Mouse (Mus musculus) spleen, embryonic (tissue): ENCODE data around the gene Ncam1.

Source experiments
- CTCF ChIA-PET: fragments of 350-600 bp; sonication (Branson Sonifier 250); formaldehyde crosslinking; loops from one replicate; lab custom pipeline; 2022; lab: Charles Lee

Ncam1 gene

GRCm38 (mm10) chr9:49507829-49508585 is 290.7 kb downstream of the Ncam1 start:
- CTCF ChIA-PET: no interaction called here

DNA sequence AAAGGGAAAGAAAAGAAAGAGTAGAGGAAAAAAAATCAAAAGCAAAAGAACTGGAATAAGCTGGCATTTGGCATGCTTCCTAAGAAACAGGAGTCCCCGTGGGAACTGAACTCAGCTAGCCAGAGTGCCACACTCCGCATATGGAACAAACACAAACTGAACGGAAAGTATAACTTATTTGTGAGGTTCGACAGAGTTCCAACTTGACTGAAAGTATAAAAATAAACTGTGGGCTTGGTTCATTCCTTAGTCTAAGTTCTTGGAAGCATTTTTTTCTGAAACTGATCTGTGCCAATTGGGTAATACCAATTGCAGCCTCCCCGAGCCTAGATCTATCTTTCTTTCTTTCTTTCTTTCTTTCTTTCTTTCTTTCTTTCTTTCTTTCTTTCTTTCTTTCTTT is 294.1 kb downstream of the Ncam1 start:
- CTCF ChIA-PET: no interaction called here

GRCm38 (mm10) chr9:49502245-49502644 is 296.5 kb downstream of the Ncam1 start:
- CTCF ChIA-PET: no interaction called here

- CTCF ChIA-PET: no interaction called here
These were observed 298.8 kb downstream of the Ncam1 start for GRCm38 (mm10) chr9:49499878-49500277.

GRCm38 (mm10) chr9:49493979-49494649 is 304.6 kb downstream of the Ncam1 start:
- CTCF ChIA-PET: no interaction called here

DNA sequence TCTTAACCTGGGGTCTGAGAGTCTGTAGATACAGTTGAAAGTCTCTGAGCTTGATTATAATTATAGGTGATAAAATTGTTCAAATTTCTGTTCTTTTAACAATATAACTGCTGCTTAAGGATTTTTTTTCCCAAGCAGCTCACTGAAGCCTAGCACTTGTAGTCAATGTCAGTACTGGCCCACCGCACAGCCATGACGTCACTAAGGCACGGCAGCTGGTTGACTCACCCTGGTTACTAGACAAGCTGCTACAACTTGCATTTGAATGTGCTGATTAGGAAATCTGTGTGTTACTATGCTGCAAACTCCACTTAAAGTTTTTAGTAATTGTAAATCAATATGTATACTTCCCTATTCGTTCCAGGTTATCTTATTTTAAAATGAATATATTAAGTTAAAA is 308.1 kb downstream of the Ncam1 start:
- CTCF ChIA-PET: interaction anchor here (0.7 kb wide), 1 partner anchor 264 kb away, joined by 3 read pairs; no protein-coding TSS in a partner anchor

DNA sequence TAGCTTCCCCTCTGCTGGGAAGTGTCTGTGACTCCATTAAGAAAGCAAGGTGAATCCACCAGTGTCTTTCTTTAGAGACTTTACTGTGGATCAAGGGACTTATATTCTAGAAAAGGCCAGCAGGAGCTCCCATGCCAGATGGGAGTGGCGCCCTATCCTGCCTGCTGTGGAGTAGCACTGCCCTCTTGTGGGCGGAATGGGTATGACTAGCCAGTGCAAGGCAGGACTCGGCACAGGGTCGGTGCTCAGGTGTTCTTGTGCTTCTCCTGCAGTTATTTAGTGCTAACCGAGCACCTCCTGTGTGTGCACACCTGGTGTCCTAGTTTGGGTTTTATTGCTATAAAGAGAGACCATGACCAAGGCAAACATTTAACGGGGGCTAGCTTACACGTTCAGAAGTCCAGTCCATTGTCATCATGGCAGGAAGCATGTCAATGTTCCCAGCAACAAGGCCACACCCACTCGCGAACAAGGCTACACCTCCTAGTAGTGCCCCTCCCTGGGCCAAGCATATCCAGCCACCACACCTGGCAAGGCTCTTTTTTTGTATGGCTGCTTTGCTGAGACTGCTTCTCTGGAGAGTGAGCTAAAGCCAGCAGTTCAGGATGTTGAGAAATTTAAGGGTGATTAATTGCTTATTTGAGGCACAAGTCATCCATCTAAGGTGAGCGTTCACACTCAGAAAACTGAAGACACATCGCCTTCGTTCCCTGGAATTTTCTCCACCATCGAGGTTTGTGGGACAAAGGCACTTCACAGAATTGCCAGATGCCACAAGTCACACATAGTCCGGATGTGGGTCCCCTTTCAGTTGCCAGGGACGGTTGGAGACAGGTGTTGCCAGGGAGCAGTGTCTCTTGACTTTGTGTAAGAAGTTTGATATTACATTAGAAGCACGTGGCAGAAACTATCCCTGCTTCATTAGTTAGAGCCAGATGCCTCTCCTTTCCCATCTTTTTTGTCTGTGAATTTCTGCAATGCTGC is 309.5 kb downstream of the Ncam1 start:
- CTCF ChIA-PET: interaction anchor here (0.5 to 1.2 kb wide), 2 partner anchors 40 to 408 kb away, joined by 3 to 5 read pairs; partner anchors contain the start of gene Tmprss5

GRCm38 (mm10) chr9:49488258-49488657 is 310.5 kb downstream of the Ncam1 start:
- CTCF ChIA-PET: interaction anchor here (0.5 kb wide), 1 partner anchor 41 kb away, joined by 5 read pairs; no protein-coding TSS in a partner anchor

DNA sequence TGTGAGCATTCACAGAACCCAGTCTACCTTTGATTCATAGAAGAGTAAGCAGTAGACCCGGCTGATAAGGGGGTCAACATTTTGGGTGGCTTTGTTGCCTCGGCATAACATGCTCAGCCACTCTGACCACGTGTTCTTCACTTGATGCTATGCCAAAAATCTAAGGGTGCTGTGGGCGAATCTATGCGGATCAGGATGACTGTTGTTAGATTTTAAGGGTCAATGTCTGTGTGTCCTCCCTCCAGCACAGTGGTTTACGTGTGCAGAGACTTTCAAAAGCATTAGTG is 311.1 kb downstream of the Ncam1 start:
- CTCF ChIA-PET: no interaction called here

DNA sequence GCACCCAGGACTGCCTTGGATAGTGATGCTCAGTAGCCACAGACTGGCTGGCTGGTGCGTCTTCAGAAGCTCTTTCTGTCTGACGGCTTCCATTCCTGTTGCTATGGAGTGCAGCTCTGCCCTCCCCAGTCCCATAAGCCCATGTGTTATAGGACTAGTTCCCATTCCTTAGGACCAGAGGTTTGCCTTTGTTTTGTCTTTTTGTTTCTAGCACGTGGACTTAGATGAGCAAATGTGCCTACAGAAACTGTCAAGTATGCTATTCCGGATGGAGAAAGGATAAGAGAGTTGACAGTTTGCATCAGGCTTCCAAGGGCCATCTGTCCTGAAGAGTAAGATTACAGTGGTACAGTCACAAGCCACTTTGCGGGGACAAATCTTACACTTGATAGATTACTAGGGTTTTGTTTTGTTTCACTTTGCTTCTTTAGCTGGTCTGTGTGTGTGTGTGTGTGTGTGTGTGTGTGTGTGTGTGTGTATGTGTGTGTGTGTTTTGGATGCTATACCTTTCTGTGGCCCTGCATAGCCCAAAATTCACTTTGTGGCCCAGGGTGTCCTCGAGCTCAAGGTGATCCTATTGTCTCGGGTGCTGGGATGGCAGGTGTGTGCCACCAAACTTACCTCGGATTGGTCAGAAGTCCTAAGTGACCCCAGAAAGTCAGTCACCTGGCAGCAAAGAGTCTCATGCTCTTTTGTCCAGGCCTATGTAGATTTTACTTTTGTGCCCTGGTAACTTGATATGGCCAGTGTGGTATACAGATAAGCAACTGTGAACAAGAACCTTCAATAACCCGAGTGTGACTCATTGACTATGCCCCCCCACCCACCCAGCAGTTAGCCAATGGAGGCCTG is 311.7 kb downstream of the Ncam1 start:
- CTCF ChIA-PET: no interaction called here

- CTCF ChIA-PET: no interaction called here
These were observed 312.8 kb downstream of the Ncam1 start, which contains the start of gene Ttc12 for GRCm38 (mm10) chr9:49485892-49486311. Gene Ttc12, minus strand, starts transcription at chr9:49486225.

GRCm38 (mm10) chr9:49485250-49485891 is 313.4 kb downstream of the Ncam1 start:
- CTCF ChIA-PET: interaction anchor here (0.6 kb wide), 1 partner anchor 1643 kb away, joined by 5 read pairs; no protein-coding TSS in a partner anchor

DNA sequence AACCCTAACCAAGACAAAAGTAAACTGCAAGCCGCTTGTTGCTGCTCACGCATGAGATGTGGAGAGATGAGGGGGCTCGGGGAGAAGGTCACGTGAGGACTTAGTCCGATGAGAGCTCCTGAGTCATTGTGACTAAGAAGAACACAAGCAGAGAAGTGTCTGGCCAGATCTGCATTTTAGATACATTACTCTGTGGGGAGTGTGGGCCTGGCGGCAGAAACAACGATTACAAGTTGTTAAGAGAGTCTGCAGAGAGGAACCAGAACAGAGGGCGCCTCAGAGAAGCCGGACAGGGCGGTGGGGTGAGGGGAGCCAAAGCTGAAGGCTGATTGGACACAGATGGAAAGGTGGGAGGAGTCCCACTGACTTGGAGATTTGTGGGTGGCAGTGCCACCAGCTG is 315.4 kb downstream of the Ncam1 start:
- CTCF ChIA-PET: no interaction called here

- CTCF ChIA-PET: no interaction called here
These were observed 326.6 kb downstream of the Ncam1 start for GRCm38 (mm10) chr9:49472126-49472525.

DNA sequence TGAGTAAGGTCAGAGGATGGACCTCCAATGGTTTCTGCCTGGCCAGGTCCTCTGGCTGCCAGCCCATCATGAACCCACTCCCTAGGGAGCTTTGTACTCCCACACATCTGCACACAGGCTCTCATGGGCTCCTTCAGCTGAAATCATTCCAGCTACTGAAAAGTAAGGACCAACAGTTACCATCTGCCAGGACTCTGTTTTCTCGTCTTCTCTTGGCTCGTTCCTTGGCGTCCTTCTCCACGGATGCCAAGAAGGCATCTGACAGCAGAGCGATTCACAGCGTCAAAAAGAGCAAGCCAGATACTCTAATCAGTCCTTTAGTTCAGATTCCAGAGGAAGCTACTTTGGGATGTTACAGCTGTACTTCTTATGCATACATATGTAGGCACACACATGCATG is 327.8 kb downstream of the Ncam1 start:
- CTCF ChIA-PET: no interaction called here

DNA sequence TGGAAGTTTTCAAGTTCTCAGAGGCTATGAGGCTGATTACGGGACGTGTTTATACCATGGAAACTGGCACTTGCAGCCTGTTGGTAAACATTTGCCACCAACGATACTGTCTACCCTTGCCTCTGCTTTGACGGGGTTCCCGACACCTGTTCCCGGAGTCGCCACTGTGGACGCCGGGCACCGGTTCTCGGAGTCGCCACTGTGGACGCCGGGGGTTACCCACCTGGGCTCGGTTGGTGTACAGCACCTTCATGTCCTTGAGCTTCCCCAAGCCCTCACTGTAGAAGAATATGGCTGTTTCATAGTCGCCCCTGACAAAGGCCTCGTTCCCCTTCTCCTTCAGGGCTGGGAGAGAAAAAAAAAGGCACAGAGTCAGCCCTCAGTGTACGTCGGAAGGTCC is 328.7 kb downstream of the Ncam1 start:
- CTCF ChIA-PET: no interaction called here

DNA sequence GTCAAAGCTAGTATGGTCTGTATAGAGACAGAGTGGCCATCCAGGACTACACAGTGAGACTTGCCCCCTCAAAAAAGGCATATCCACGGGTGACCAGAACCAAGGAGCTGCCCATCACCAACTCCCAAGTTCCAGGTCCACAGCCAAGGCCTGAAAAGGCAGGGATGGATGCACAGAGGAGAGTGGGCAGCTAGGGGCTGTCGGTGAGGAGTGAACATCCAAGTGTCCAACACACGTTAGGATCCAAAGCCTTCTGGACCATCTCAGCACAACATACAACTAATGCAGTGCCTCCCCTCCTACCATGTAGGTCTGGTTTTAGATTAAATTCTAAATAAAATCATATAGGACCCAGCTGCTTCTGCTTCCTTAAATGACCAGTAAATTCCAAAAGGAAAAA is 342.6 kb downstream of the Ncam1 start:
- CTCF ChIA-PET: no interaction called here

GRCm38 (mm10) chr9:49452396-49452795 is 346.3 kb downstream of the Ncam1 start:
- CTCF ChIA-PET: no interaction called here
